Comparison of ENCODE assay signal across 15 mouse cellular contexts in genomic region chr2:146400738-146401137, GRCm38 (mm10).
"Had no signal": no experiment of that assay in that cellular context is flagged by ENCODE, and none has a peak within 500 bp of the region (broad histone marks: within the 10 kb centered on the region; RNA-seq: fewer than 3 reads in every experiment).

No protein-coding gene starts in this region.

- H3K27ac ChIP-seq: kidney, postnatal 0 days; layer of hippocampus, adult 2 months; left cerebral cortex, adult 2 months; limb, embryonic 10.5 days; liver, embryonic 12.5 days; midbrain, embryonic 12.5 days; stomach, postnatal 0 days had no signal

- H3K9ac ChIP-seq: liver, embryonic 12.5 days; lung, embryonic 14.5 days; midbrain, embryonic 12.5 days had no signal

- ATAC-seq: liver, embryonic 12.5 days; midbrain, embryonic 16.5 days had no signal

- H3K9me3 ChIP-seq: limb, embryonic 10.5 days; liver, embryonic 12.5 days; midbrain, embryonic 12.5 days had no signal

- H3K4me3 ChIP-seq: layer of hippocampus, adult 2 months; left cerebral cortex, adult 2 months; limb, embryonic 10.5 days; liver, embryonic 12.5 days; midbrain, embryonic 12.5 days had no signal

- H3K36me3 ChIP-seq: midbrain, embryonic 12.5 days had no signal

- DNase-seq: kidney, postnatal 36 days; lung, embryonic 14.5 days; lung, postnatal 10 days; lung, postnatal 4 days; right cerebral cortex, adult 18-20 months; right cerebral cortex, postnatal 25 days; thymus, postnatal 4 days had no signal

- H3K4me2 ChIP-seq: liver, embryonic 12.5 days; lung, embryonic 14.5 days; midbrain, embryonic 12.5 days had no signal

- H3K4me1 ChIP-seq: limb, embryonic 10.5 days; liver, embryonic 12.5 days had no signal

- H3K27me3 ChIP-seq: liver, embryonic 12.5 days; midbrain, embryonic 12.5 days had no signal
